Mouse (Mus musculus) Muller cell, postnatal 12 days (primary cell): ENCODE measurements around the gene Gm20479.

Source experiments
- DNase-seq: peaks from one replicate; pipeline ENCODE4 v3.0.0-alpha.2; 2015; ENCODE audit errors: inconsistent ontology term

Gene Gm20479

DNA sequence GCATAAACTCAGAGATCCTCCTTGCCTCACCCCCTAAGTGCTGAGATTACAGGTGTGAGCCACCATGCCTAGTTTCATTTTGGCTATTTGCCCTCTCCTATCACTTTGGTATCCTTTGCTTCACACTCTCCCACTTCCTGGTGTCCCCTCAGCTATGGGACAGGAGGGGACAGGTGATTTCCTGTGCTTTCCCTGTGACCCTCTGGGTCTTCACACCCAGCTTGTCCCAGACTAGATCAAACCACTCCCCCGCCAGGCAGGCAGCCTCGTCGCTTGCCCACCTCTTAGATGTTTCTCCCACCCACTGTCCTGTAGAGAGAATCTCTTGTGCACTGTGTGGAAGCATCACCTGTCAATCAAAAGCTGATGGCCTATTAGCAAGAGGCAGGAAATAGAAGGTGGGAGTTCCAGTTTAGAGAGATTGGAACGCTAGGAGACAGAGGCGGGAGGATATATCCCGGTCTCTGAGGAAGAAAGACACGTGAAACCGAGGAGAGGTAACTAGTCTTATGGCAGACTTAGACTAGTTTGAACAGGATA, 46.2 kb downstream of the Gm20479 start:
- DNase-seq: no peak

DNA sequence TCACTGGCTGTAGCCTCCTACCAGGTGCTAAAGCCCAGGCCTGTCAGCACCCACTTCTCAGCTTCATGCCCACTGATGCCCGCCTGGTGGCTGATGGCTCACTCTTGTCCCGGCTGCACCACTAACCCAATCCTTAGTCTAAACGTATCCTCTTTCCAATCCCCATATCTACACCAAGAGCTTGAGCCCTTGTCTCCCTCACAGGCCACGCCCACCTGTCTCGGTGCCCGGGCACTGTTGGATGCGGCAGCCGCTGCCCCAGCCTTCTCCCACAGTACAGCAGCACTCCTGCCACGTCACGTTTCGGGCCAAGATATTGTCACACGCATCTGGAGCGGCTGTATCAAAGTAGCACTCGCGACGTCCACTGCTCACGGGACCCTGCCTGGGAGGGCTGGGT, 46.9 kb downstream of the Gm20479 start:
- peak; percentile 68 for DNase-seq

DNA sequence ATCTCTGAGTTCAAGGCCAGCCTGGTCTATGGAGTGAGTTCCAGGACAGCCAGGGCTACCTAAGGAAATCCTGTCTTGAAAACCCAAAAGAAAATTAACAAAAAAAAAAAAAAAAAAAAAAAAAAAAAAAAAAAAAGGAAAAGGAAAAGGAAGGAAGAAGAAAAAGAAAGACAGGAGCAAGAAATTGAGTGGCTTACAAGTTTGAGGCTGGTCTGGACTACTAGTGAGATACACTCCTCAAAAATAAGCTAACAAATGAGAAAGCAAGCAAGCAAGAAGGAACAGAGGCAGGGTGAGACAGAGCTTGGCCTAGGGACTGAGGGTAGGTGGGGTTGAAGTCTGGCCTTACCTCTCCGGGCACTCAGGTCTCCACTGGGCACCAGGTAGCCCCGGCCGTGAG, 47.4 kb downstream of the Gm20479 start:
- DNase-seq: no peak

DNA sequence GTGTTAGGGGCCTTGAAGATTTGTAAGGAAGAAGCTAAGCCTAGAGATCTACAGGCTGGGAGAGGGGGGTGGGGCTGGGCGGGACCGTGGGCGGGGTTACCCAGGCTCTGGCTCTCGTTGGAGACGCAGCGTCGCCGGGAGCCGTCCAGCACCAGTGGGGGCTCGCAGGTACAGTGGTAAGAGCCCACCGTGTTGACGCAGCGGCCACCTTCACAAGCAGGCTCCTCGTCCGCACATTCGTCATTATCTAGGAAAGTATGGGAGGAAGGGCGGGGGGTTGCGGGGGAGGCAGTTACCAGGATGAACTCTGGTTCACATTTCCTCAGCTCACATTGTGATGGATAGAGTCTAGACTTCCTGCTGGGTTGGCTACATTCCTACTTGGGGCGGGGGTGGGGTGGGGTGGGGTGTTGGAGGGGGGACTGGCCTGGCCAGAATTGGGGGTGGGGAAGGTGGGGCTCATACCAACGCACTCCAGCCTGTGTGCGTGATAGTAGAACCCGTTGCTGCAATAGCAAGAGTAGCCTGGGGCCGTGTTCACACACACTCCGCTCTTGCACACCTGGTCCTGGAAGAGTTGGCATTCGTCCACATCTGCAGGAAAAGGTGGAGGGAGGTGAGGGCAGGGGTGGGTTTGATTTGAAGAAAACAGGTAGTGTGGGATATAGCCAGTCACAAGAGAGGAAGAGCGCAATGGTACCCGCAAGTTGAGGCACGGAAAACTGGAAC, 48.2 kb downstream of the Gm20479 start:
- DNase-seq: no peak

DNA sequence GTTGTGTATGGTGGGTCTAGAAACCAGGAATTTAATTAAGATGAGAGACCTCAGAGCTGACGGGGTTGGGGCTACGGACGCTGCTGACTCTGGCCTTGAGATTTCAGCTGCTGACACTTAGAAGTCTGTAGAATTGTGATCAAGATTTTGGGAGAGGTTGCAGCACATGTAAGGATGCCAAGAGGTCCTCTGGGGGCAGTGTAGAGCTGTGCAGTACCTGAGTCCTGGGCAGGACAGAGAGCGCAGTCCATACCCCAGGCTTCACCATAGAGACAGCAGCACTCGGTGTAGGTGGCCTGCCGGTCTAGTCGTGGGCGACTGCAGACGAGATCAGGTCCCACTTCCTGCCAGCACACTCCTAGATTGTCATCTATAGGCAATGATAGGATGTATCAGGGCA, 49.7 kb downstream of the Gm20479 start:
- no peak for DNase-seq

DNA sequence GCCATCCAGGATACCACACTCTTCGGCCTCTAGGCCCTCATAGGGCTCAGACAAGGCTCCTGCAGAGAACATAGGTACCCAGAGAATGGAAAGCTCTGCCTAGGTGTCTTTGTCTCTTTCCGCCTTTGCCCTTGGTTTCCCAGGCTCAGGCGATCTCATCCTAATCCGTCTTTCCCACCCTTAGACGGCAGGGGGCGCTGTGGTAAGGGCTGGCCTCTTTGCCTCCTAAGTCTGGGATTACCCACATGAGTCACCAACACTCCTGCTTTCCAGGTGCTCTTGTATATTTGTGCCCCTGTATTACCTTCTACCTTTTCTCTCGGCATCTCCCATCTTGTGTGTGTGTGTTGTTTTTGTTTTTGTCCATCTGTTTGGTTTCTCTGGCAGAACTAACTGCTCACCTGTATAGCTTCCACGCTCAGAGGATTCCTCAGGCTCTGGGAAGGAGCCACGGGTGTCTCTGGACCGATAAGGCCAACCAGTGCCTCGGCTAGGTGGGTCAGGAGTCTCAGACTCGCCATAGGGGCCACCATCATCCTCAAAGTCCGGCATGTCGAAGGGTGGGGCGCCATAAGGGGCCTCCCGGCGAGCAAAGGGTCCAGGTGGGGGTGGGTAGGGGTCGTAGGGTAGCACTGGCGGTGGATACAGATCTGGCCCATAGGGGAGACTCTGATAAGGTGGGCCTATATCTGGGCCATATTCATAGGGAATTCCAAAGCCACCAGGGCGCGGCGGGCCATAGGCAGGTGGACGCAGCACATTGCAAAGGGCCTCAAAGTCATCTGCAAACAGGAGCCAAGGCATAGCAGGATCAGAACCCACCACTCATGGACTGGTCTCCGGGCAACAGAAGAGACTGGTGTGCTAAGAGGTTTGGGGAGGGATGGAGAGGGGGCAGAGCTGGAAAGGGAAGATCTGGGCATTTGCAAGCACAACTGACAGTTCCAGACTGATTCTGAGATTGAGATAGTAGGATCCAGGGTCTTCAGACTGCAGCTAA, 50.8 kb downstream of the Gm20479 start:
- DNase-seq: no peak

DNA sequence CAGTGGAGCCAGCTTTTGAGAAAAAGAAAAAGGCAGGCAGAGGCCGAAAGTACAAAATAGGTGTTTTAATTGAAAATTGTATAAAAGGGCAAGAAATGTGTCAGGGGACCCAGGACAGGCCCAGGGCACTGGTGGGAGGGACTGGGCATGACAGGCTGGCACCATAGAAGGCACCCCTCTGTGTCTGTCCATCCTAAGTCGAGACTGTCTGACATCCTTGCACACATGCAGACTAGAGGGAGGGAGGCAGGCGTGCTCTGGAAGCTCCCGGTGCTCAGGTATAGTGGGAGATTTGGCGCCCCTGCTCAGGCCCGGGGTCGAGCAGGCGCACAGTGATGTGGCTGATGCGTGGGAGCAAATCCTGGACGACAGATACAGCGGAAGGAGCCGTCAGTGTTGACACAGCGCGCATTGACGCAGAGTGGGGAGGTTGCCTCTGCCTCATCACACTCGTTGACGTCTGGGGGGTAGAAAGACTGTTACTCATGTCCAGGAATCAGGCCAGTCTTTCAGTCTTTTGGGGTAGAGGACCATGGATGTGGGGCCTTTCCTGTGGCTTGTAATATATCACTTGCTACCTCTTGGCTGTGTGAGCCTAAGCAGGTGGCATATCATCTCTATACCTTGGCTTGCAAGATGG, 52.0 kb downstream of the Gm20479 start:
- DNase-seq: no peak
